Mouse (Mus musculus) brown adipose tissue, adult 24 weeks (tissue): ENCODE measurements around the gene Ppp1r1c. TPM values are rescaled to one million over a fixed set of nuclear protein-coding genes. Genes with fewer than 3 reads are reported as not detected.

Experiments
- H3K27ac ChIP-seq: fragments of 200-500 bp; replicated peaks from 2 replicates; pipeline ENCODE4 v1.5.1; 2012; ENCODE audit warnings: low read depth, mild to moderate bottlenecking, low read length
- H3K4me1 ChIP-seq: fragments of 200-500 bp; 2 replicates; pipeline ENCODE4 v1.6.1; 2012; ENCODE audit warnings: low read length, mixed read lengths; ENCODE audit not compliant: control insufficient read depth, insufficient read depth, insufficient read length
- H3K4me3 ChIP-seq: fragments of 200-500 bp; 2 replicates; pipeline ENCODE4 v1.5.1; 2012; ENCODE audit warnings: low read depth, mild to moderate bottlenecking, low read length, moderate library complexity; ENCODE audit not compliant: insufficient read depth
- polyA plus RNA-seq: library from polyadenylated mRNA; stranded (reverse); fragments of >200 nt; gene quantifications from 2 replicates; pipeline ENCODE4 v1.2.4, GENCODE M21; 2012; ENCODE audit not compliant: missing spikeins, insufficient read depth, insufficient read length

Gene Ppp1r1c
- polyA plus RNA-seq, 1 experiment: not detected

DNA sequence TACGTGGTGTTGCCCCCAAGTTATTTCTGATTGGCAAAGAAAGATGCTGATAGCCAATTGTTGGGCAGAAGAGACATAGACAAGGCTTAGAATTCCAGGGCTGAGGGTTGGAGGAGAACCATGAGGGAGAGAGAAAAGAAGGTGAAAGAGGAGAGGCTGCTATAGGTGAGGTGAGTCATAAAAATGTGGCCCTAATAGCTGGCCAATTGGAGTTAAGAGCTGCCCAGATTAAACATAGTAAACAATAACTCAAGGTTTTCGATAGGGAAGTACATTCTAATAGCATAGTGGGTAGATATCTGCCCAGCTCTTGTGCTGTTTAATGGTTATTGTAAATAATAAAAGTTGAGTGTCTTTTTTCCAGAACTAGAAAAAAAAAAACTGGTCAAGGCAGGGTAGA is 2.8 kb upstream of the Ppp1r1c start:
- Histone ChIP-seq H3K27ac (no peak overlapping the region), H3K4me3 (no peak overlapping the region), H3K4me1 (no peaks in the 10 kb centered on the region)

DNA sequence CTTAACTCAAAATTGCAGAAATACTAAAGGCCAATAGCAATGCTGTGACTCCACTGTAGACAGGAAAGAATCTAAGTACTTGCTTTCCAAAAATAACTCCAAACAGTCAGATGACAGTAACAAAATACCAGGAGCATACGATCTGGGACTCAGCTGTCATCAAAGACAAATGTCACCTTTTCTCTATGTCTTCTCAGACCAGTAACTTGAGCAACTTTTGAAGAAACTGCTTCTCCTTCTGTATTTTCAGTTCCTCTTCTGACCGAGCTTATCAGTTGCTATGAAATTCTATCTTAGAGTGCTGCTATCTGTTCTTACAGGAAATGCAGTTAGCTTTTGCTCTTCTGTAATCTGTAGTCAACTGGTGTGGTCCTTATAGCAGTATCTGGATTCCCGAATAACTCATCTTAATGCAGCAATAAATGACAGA is 6.1 kb downstream of the Ppp1r1c start:
- Histone ChIP-seq H3K4me3 (no peak overlapping the region), H3K4me1 (no peaks in the 10 kb centered on the region), H3K27ac (no peak overlapping the region)

DNA sequence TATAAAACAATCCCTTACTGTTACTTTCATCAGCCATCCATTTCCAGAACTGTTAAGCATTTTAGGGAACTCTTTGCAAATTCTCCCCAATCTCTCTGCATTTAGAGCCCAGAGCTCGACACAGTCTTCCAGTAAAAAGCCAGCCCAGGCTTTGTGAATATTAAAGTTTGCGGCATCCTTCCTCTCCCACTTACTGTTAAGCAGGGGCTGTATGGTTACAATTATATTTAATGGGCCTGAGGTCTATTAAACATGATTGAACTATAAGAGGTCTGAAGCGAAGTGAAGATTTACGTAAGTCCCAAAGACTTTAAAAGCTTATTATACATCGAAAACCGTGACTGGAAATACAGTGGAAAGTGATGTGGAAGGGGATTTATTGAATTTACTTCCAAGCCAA is 7.2 kb downstream of the Ppp1r1c start:
- no peak overlapping the region for H3K4me3 ChIP-seq
- H3K4me1 ChIP-seq: no peaks in the 10 kb centered on the region
- H3K27ac ChIP-seq: no peak overlapping the region

DNA sequence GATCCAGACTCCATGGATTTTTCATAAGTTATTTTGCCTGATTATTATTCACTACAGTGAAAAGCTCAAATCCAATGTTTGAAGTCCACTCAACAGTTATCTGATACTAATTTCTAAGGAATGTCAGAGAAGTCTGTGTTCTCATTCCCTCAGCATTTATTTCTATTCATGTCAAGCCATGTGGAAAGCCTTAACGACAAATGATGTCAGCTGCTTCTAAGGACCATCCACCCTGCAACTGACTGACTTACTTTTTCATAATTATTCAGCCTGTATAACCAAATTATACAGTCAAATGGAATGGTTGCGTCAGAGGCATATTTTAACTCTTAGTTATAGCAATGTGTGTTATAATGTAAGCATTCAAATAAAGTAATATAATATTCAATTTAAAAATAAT is 8.3 kb downstream of the Ppp1r1c start:
- Histone ChIP-seq H3K4me3 (no peak overlapping the region), H3K4me1 (no peaks in the 10 kb centered on the region), H3K27ac (no peak overlapping the region)

DNA sequence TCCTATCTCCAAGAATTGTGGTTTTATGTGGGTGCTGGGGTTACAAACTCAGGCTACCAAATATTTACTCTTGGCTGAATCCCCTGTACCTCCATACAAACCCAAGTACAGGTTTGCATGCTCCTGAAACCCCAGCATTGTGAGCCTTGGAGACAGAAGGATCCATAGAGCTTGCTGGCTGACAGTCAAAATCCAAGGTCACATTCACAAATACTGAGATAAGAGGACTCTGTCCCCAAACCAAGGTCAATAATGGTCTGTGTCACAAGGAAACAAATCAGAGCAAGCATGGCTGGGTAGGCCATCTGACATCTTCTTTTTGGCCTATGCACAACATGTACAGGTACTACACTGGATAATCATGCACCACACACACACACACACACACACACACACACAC is 10.3 kb downstream of the Ppp1r1c start:
- no peaks in the 10 kb centered on the region for H3K4me1 ChIP-seq
- no peak overlapping the region for H3K4me3 ChIP-seq
- no peak overlapping the region for H3K27ac ChIP-seq

DNA sequence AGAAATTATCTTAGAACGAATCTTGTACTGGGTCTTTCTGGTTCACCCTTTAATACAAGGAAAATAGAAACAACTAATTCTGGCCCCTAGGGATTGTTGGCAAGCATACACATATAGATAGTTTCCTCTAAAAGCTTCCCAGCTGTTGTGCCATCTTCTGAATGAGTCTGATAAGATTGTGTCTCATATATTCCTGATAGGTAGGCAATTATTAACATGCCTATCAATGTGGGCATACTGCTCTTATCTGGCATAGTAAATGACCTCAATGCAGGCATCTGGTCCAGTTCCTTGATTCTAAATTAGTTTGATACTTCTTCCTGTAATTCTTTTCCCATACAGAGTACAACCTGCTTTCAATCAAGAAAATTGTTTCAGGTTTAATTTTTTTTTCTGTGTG is 14.8 kb downstream of the Ppp1r1c start:
- Histone ChIP-seq H3K4me1 (no peaks in the 10 kb centered on the region), H3K27ac (no peak overlapping the region)

DNA sequence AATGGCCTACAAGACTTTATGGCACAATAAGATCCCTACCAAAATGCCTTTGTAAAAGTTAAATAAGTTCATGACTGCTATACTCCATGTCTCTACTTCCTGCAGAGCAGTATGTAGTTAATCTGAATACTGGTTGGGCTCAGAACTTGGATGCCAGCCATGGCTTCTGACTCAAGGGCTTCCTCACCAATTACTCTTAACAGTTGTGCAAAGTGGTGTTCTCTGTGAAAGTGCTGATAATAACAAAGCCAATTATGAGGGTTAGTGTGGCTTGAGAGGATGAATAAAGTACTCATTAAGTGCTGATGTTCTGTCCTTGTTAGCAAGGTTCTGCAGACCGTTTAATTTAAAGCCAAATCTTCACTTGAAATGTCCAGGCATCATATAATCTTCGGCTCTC is 31.4 kb downstream of the Ppp1r1c start:
- Histone ChIP-seq H3K4me3 (no peak overlapping the region), H3K4me1 (no peaks in the 10 kb centered on the region), H3K27ac (no peak overlapping the region)

More for the DNA sequence above, 14.8 kb downstream of the Ppp1r1c start:
- no peak overlapping the region for H3K4me3 ChIP-seq

DNA sequence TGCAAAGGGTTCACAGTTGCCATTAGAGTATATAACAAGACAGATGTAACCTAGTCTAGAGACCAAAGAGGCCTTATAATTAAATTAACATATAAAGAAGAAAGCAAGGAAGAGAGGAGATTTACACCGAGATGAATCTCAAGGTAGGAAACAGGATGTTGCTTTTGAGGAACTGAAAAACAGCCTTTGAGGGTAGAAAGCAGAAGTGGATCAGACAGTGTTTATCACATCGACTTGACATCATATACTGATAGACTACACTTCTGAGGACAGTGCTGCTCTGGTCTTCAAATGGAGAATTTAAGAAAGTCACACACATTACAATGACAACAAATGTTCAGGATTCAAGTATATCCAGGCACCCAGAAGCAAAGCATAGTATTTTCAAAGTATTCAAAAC is 34.4 kb downstream of the Ppp1r1c start:
- Histone ChIP-seq H3K4me3 (no peak overlapping the region), H3K4me1 (no peaks in the 10 kb centered on the region), H3K27ac (no peak overlapping the region)

DNA sequence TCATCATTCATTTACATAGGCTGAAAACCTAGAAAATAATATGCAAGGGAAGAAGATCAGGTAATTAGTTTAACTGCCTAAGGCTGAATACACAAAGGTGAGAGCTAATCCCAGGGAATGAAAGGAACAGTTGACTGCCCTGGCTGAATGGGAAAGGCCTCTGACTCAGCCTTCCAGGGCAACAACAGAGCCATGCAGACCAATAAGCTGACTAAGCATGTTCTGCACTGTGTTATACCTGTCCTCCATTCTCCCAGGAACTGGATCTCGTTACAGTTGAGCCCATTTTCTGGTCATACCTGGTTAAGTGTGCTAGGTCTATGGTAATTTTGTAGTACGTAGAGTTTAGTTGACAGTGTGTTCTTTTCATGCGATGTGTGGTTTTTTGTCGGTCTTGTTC is 36.6 kb downstream of the Ppp1r1c start:
- Histone ChIP-seq H3K4me3 (no peak overlapping the region), H3K27ac (no peak overlapping the region), H3K4me1 (no peaks in the 10 kb centered on the region)

DNA sequence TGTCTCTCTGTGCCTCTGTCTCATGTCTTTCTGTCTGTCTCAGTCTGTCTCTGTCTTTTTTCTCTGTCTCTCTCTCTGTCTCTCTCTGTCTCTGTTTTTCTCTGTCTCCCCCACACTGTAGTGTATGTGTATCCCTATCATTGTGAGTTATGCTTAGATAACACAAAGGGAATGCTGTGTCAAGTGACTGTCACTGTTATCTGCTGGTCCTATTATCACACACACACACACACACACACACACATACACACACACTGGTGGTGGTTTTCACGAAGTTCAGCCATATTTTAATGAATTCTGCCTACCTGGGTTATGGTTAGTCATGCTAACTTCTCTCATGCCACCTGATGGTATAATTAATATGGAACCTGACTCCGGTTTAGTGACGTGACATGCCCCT is 44.1 kb downstream of the Ppp1r1c start:
- H3K4me3 ChIP-seq: no peak overlapping the region
- no peaks in the 10 kb centered on the region for H3K4me1 ChIP-seq
- H3K27ac ChIP-seq: no peak overlapping the region

DNA sequence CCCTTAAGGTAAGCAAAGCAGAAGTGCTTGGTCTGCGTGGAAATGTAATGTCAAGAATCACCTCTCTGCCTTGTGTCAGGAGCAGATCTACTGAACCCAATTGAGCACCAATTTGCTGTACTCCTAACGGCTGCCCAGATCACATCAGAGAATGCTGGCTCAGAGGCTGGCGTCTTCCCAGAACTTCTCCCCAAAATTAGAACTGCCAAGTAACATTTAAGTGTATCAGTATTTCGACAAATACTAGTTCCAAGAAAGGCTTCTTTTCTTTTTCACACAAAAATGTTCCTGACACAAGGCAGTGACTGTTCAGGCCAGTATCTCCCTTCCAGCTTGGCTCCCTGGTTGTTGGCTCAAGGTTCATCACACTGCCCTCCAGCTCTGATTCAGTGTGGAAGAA is 52.4 kb downstream of the Ppp1r1c start:
- peaks cover 5% of the 10 kb centered on the region; the same call in 1 of the 2 replicates for H3K4me1 ChIP-seq
- H3K27ac ChIP-seq: no peak overlapping the region
- no peak overlapping the region for H3K4me3 ChIP-seq

DNA sequence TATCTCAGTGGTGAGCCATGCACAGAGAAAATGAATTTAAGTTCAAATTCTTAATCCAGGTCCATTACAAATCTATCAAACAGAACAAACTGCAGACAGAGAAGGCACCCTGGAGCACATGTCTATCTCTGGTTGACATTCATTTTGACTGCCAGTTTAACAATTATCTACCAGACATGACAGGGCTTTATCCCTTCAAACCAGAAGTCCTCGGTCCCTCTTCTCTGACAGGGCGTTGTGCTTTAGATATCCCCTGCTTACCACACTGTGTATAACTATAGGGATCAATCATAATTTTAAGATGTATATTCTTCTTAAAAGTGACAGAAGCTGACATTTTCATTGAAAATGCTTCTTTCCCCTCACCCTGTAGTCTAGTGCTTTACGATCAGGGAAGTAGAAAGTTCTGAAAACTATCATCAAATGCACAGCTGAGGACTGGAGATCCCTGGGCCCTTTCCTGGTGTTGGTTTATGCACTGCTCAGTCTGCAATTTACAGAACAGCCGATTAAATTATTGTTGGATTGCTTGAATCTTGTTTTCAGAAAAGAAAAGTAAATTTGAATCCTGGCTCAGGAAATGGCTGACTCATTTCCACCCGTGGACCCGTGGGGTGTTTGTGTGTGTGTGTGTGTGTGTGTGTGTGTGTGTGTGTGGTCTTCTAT is 55.3 kb downstream of the Ppp1r1c start:
- Histone ChIP-seq H3K4me1 (peaks cover 5% of the 10 kb centered on the region; the same call in 1 of the 2 replicates), H3K27ac (no peak overlapping the region), H3K4me3 (no peak overlapping the region)

DNA sequence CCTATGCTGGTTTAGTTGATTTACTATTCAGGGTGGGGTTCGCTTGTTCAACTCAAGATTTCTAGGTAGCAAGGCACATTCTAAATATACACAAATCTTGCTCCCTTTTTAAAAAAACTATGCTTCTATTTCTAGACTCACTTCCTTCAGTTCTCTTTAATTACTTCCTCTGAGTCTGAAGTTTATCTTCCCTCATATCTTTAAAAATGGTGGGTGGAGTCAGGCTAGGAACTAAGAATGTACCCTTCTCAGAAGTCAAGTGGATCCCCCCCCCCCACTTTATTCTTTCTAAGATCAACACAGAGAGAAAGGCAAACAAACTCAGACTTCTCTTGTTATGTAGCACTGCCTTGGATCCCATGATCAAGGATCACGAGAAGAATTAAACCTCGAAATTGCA is 57.5 kb downstream of the Ppp1r1c start:
- Histone ChIP-seq H3K4me1 (peaks cover 2% of the 10 kb centered on the region; the same call in 1 of the 2 replicates), H3K4me3 (no peak overlapping the region), H3K27ac (no peak overlapping the region)

DNA sequence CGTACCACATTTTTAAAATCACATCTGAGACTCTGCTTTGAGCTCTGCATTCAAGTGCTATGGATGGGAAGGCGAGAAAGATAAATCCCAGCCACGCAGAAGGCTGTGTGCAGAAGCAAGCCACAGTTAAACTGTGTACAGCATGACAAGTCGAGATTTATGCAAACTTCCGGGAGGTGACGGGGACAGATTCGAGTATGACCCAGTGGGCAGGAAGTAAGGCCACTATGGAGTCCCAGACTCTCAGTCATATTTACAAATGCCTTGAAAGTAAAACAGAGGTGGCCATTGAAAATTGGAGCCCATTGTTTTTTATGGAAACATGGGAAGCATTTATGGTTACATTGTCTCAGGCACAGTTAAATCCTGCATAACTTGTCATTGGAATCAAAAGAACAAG is 58.1 kb downstream of the Ppp1r1c start:
- Histone ChIP-seq H3K4me1 (peaks cover 2% of the 10 kb centered on the region; the same call in 1 of the 2 replicates), H3K27ac (no peak overlapping the region), H3K4me3 (no peak overlapping the region)

DNA sequence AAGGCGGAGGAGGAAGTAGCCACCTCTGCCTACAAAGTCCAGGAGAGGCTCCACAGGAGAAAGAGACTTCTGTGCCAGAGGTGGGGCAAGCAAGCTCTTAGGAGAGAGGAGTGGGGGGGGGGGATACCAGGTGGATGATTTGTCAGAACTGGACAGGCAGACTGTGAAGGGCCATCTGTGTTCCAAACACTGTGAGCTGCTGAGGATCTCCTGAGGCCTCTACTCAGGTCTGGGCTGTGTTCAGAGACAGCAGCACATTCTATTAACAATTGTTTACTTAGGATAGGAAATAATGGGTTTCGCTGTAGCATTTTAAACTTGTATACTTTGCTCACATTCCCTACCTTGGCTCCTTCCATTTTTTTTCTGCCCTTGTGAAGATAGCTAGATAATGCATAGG is 61.0 kb downstream of the Ppp1r1c start:
- no peak overlapping the region for H3K27ac ChIP-seq
- H3K4me1 ChIP-seq: peaks cover 2% of the 10 kb centered on the region; the same call in 1 of the 2 replicates
- H3K4me3 ChIP-seq: no peak overlapping the region

DNA sequence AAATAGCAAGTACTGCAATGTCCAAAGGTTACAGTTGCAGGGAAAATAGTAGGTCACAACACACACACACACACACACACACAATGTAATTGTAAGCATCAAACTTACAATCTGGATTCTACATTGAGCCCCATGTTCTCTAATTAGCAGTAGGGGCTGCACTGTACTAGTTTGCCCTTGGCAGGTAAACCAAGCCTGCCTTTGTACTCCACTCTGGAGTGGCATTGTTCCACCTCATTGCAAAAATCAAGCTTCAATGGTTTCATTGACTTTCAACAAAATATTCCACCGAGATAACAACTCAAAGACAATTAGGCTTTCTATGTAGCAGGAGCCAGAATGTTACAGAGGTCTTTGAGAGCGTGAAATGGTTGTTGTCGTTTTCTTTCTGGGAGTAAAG is 62.7 kb downstream of the Ppp1r1c start:
- no peak overlapping the region for H3K4me3 ChIP-seq
- H3K4me1 ChIP-seq: no peaks in the 10 kb centered on the region

More for the DNA sequence above, 62.7 kb downstream of the Ppp1r1c start:
- H3K27ac ChIP-seq: no peak overlapping the region
